Mouse (Mus musculus) gastrocnemius, adult 2 months (tissue): ENCODE measurements at regions not wholly inside any gene's neighbourhood (a gene's known extent, or its start where the extent isn't known, plus 50 kb on each side); places are given as distances from the start of the nearest gene placed in this dataset.

ENCODE experiments used
- DNase-seq: peaks from one replicate; pipeline ENCODE4 v3.0.0; 2022
- H3K27ac ChIP-seq: fragments of 200-600 bp; 2 replicates; pipeline ENCODE4 v1.8.1; 2022; ENCODE audit warnings: mild to moderate bottlenecking
- H3K4me3 ChIP-seq: fragments of 200-600 bp; 2 replicates; pipeline ENCODE4 v1.8.1; 2022; ENCODE audit warnings: mild to moderate bottlenecking, moderate library complexity
- CTCF ChIP-seq: fragments of 200-600 bp; IDR thresholded peaks from 2 replicates; pipeline ENCODE4 v1.8.1; 2022; ENCODE audit warnings: antibody characterized with exemption, mild to moderate bottlenecking, moderate library complexity
- intact Hi-C: fragments of 180-260 bp; cut with DNase I; formaldehyde crosslinking; loops from one replicate; pipeline ENCODE4 v1.15.1; 2025

DNA sequence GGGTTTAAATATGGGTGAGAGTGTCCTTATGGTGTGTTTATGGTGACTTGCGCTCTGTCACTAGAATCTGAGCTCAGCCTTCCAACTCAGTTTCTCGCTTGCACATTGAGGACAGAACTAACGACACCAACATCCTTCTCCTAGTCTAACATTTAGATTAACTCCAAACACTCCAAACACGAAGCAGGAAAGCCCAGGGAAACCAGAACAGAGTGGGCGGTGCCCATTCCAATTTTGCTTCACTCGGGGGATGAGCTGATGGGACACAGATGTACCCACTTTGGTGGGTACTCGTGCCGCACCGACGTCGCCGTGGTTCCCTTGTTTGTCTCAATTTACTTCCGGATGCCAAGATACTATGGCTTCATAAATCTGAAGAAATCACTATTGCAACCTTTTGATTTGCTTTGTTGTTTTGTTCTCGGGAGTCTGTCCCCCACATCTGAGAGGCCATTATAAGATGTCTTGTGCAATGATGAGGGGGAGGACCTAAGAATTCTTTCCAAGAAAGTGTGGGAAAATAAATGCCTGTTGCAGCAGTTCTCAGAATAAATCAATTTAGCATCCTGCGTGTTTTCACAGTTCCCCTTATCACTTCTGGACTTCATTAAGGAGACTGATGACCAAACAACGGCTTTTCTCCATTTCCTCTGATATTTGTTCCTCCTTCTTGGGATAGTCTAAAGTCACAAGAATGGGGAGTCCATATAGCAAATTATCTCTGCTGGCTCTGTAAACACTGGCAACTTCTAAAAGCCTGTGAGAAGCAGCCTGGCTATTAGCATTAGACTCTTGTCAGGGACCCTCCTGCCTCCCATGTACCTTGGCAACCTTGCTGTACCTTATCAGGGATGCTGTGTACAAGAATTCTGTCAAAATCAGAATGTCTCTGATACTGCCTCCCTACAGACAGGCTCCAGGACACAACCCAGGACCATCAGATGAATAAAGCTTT, 96.2 kb upstream of the Klf9 start:
- peak overlapping the region; percentile 52 for H3K27ac ChIP-seq
- no peak for DNase-seq
- H3K4me3 ChIP-seq: no peak overlapping the region
- no peak for TF ChIP-seq CTCF
- intact Hi-C loops: no loop called here

GRCm38 (mm10) chr19:23051456-23051855, 89.6 kb upstream of the Klf9 start:
- Histone ChIP-seq H3K4me3 (no peak overlapping the region), H3K27ac (no peak overlapping the region)
- DNase-seq: no peak
- TF ChIP-seq CTCF: no peak
- intact Hi-C loops: loop anchor here (5.0 kb wide), 1 partner anchor 44 kb away; no protein-coding TSS in a partner anchor

- H3K27ac ChIP-seq: peak overlapping the region; percentile 97
- H3K4me3 ChIP-seq: no peak overlapping the region
- intact Hi-C loops: loop anchor here (5.0 kb wide), 1 partner anchor 47 kb away; no protein-coding TSS in a partner anchor
- DNase-seq: peak; percentile 59
- TF ChIP-seq CTCF: no peak
These were observed 86.6 kb upstream of the Klf9 start for GRCm38 (mm10) chr19:23054440-23054839.

DNA sequence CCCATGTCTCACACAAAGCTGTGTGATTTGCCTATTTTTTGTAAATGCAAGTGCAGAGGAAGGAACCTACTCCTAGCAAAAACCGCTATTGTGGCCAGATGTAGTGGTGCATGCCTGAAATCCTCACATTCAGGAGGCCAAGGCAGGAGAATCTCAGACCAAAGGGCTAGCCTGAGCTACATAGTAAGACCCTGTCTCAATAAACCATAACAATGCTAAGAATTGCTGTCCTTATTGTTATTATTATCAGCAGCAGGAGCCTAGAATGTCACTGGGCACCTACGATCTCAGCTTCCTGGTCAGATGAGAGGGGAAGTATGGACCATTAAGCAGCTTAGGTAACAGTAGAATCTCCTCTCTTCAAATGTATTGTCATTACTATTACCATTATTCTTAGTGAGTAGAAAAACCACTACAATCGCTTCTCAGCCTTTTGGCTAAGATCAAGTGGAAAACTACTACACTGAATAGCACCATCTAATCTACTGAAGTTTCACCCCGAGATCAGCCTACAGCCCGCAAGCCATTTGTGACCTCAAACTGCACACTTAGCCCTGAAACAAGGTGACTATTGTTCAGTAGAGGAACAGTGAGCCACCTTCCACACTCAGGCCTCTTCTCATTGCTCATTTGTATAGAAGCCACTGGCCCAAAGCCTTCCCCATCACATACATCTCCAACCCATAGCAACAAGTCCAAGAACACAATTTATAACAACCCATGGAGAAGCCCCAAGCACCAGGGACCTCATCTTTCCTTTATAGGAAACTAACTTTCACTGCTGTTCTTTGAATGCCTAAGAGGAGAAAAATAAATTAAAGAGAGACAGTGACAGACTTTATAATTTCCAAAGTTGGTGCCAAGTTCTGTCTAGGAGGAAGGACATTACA, 84.9 kb upstream of the Klf9 start:
- no peak for TF ChIP-seq CTCF
- Histone ChIP-seq H3K27ac (peak overlapping the region; percentile 97), H3K4me3 (peak overlapping the region; percentile 61)
- no peak for DNase-seq
- intact Hi-C loops: loop anchor here (2.0 to 5.0 kb wide), 2 partner anchors 35 to 114 kb away; no protein-coding TSS in a partner anchor

DNA sequence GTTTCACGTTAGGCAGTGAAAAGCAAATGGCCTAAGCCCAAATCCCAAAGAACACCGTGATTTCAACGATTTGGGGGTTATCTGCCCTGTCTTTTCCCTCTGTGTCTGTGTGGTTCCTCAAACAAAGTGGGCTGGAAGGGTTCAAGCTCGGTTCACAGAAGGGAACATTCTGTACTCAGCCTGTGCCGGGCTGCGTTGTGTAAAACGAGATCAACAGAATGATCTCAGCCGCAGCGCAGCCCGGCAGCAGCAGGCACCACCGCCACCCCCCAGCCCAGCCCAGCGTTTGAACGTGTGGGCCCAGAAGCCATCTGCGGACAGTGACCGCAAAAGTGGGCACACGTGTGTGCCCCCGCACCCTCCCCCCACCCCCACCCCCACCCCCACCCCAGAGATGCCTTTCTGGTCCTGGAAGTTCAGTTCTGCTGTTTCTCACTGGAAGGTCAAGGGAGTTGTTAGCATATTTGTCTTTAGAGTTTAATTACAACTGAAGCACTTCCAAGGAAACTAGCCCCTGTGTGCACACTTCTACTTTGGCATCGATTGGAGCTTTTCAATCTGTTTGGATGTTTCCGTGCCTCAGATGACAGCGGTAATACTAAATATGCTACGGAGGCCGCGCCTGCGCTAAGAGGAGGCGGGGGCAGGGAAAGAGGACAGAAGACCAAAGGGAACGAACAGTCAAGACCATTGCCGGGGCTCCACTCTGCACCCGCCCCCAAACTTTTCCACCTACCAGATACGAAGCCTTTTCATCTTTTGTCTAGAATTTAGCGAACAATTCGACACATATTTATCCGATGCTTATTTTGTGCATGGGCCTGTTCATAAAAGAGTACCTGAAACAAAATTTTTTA, 83.9 kb upstream of the Klf9 start:
- Histone ChIP-seq H3K27ac (peak overlapping the region; percentile 97), H3K4me3 (peak overlapping the region; percentile 61)
- DNase-seq: peak; percentile 95
- no peak for TF ChIP-seq CTCF
- intact Hi-C loops: loop anchor here (1.0 to 5.0 kb wide), 3 partner anchors 34 to 115 kb away; no protein-coding TSS in a partner anchor

- peak overlapping the region; percentile 61 for H3K4me3 ChIP-seq
- H3K27ac ChIP-seq: peak overlapping the region; percentile 97
- DNase-seq: peak; percentile 57
- TF ChIP-seq CTCF: no peak
- intact Hi-C loops: loop anchor here (1.0 to 5.0 kb wide), 3 partner anchors 33 to 116 kb away; no protein-coding TSS in a partner anchor
These were observed 83.1 kb upstream of the Klf9 start for GRCm38 (mm10) chr19:23057739-23058501.

GRCm38 (mm10) chr19:23058502-23058900, 82.5 kb upstream of the Klf9 start:
- Histone ChIP-seq H3K27ac (peak overlapping the region; percentile 97), H3K4me3 (no peak overlapping the region)
- DNase-seq: no peak
- TF ChIP-seq CTCF: no peak
- intact Hi-C loops: loop anchor here (5.0 kb wide), 1 partner anchor 116 kb away; no protein-coding TSS in a partner anchor

DNA sequence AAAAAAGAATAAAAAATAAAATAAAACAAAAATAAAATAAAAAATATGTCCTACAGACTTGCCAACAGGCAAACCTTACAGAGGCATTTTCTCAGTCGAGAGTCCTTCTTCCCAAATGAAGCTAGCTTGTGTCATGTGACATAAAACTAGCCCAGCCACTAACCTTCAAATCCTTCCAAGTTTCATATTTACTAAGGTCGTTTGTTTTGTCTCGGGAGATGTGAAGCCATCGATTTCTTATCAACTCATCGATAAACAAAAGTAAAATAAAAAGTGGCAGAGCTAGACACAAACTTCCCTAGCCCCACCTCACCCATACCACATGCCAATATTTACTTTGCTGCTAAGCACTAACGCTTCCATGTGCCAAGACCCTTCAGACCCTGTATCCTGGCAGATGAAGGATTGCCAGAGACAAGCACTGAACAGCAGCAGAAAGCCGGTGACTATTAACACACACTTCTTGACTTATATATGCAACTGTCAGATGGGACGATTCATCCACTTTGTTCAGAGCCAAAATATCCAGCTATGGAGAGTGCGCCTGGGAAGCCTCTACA, 79.9 kb upstream of the Klf9 start:
- TF ChIP-seq CTCF: no peak
- intact Hi-C loops: no loop called here
- DNase-seq: no peak
- Histone ChIP-seq H3K4me3 (no peak overlapping the region), H3K27ac (peak overlapping the region; percentile 81)

DNA sequence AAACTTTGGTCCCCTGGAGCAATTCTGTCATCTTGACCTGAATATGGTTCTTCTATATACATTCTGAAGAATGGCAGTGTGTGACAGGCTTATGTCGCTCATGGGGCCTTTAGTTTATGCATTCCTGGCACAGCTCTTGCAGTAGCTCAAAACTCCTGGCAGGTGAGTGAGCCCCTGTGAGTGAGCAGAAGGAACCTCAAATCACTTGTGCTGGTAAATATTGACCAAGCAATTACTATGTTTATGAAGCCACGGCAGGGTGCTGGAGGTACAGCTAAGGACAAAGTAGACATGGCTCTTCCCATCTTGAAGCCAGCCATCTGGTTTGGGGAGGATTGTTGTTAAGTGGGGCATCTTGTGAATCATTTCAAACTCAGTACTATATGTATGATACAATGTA, 79.1 kb upstream of the Klf9 start:
- Histone ChIP-seq H3K27ac (peak overlapping the region; percentile 81), H3K4me3 (no peak overlapping the region)
- intact Hi-C loops: loop anchor here (2.0 kb wide), 1 partner anchor 23 kb away; no protein-coding TSS in a partner anchor
- no peak for DNase-seq
- TF ChIP-seq CTCF: no peak

DNA sequence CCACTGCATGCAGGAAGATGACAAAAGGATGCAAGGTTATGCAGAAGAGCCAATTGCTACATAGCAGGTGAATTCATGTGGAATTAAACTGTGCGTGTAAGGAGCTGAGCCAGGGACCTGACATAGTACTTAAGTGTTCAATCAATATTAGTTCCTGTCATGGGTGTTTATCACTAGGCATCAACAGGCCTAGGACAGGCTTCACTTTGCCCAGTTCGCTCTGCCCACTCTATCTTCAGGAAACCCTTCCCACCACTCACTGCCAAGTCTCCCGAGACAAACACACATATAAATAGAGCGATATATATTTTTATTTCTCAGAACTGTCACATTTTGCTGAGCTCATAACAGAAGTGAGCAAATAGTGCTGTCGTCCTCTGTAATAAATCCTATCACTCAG, 78.2 kb upstream of the Klf9 start:
- H3K4me3 ChIP-seq: no peak overlapping the region
- intact Hi-C loops: loop anchor here (2.0 kb wide), 1 partner anchor 22 kb away; no protein-coding TSS in a partner anchor
- TF ChIP-seq CTCF: no peak
- peak overlapping the region; percentile 81 for H3K27ac ChIP-seq
- DNase-seq: no peak

DNA sequence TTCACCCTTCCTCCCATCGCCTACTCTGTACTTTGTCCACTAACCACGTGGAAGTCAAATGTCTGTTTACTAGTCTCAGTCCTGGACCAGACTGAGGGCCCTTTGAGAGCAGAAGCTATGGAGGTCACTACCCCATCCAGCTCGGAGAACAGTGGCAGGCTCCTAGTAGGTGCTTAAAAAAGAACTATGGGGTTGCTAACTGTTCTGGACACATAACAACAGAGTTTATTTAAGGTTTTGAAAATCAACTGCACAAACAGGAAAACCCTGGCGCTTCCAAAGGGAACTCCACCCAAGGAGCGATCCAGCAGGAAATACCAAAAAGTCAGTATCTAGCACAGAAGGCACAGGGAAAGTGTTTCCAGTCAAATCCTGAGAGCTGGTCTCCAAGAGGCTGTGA, 75.5 kb upstream of the Klf9 start:
- peak overlapping the region; percentile 91 for H3K27ac ChIP-seq
- intact Hi-C loops: no loop called here
- peak overlapping the region; percentile 43 for H3K4me3 ChIP-seq
- DNase-seq: peak; percentile 56
- TF ChIP-seq CTCF: peak; percentile 44
